Mouse (Mus musculus) hindbrain, embryonic 14.5 days (tissue): ENCODE data around the gene Gstt4. TPM values are rescaled to one million over a fixed set of nuclear protein-coding genes. Genes with fewer than 3 reads are reported as not detected.

Experiments used
- ATAC-seq: fragments of 200-750 bp; cut with Nextera tagmentation; 2 replicates; pipeline ENCODE4 v1.8.0; 2017; ENCODE audit warnings: moderate number of reproducible peaks, mild to moderate bottlenecking, moderate TSS enrichment, moderate library complexity; ENCODE audit not compliant: low FRiP score
- DNase-seq: peaks from one replicate; pipeline ENCODE4 v3.0.0-alpha.2; 2015; ENCODE audit warnings: low spot score
- H3K27ac ChIP-seq: fragments of 300-500 bp; sonication (generic); 2 replicates; pipeline ENCODE4 v1.5.1; 2014; ENCODE audit warnings: mild to moderate bottlenecking, moderate library complexity
- H3K27me3 ChIP-seq: fragments of 300-500 bp; sonication (generic); 2 replicates; pipeline ENCODE4 v1.6.1; 2014; ENCODE audit warnings: mild to moderate bottlenecking, low read length, mixed read lengths; ENCODE audit not compliant: control insufficient read depth, insufficient read depth
- H3K36me3 ChIP-seq: fragments of 300-500 bp; sonication (generic); replicated peaks from 2 replicates; pipeline ENCODE4 v1.6.1; 2014; ENCODE audit not compliant: control insufficient read depth, insufficient read depth
- H3K4me1 ChIP-seq: fragments of 300-500 bp; sonication (generic); replicated peaks from 2 replicates; pipeline ENCODE4 v1.6.1; 2014; ENCODE audit warnings: antibody characterized with exemption, low read length, mixed read lengths; ENCODE audit not compliant: control insufficient read depth, insufficient read depth
- H3K4me2 ChIP-seq: fragments of 300-500 bp; sonication (generic); replicated peaks from 2 replicates; pipeline ENCODE4 v1.6.1; 2014; ENCODE audit warnings: mild to moderate bottlenecking, moderate library complexity
- H3K4me3 ChIP-seq: fragments of 300-500 bp; sonication (generic); replicated peaks from 2 replicates; pipeline ENCODE4 v1.5.1; 2014; ENCODE audit warnings: mild to moderate bottlenecking, low read length
- H3K9ac ChIP-seq: fragments of 300-500 bp; sonication (generic); 2 replicates; pipeline ENCODE4 v1.6.1; 2014
- H3K9me3 ChIP-seq: fragments of 300-500 bp; sonication (generic); 2 replicates; pipeline ENCODE4 v1.6.1; 2016; ENCODE audit warnings: low read length; ENCODE audit not compliant: control insufficient read depth
- WGBS: fragments of 180-500 bp; shearing (Covaris S2); extraction: QIAGEN DNeasy Blood & Tissue Kit; methylation state at CpG from one replicate; pipeline ENCODE4 v1.1.7; 2014; 5-methylcytosine and 5-hydroxymethylcytosine counted together
- polyA plus RNA-seq: library from polyadenylated mRNA; unstranded; fragments of >200 nt; fragmentation: Nextera tagmentation; extraction: Ambion mirVana; gene quantifications from 2 replicates; pipeline ENCODE4 v1.2.1, GENCODE M21; 2014

Gene Gstt4
- polyA plus RNA-seq, 1 experiment from 2014 or later = not detected

- 3% methylated on average over 18 of the region's 18 CpGs for WGBS
- Histone ChIP-seq H3K4me3 (peak within 1 kb of the TSS; percentile 31), H3K27ac (no peak within 1 kb of the TSS), H3K4me2 (peak within 1 kb of the TSS; percentile 56), H3K9me3 (no peaks in the 10 kb centered on the region), H3K4me1 (no peaks in the 10 kb centered on the region; the same call in 1 of the 2 replicates), H3K9ac (peak within 1 kb of the TSS; percentile 47), H3K36me3 (no peaks in the 10 kb centered on the region), H3K27me3 (peaks cover 8% of the 10 kb centered on the region)
- ATAC-seq = 0 out of 2 replicates have a peak, but pooled peaks have one; percentile 11
- peak; percentile 25 for DNase-seq
These were observed 24.1 kb downstream of the Gstt4 start, which contains the start of gene Gstt1 for GRCm38 (mm10) chr10:75798176-75798696. Gstt1 (minus strand) TSS chr10:75798584.

GRCm38 (mm10) chr10:75797619-75798175 is 24.6 kb downstream of the Gstt4 start:
- Histone ChIP-seq H3K27me3 (peaks cover 8% of the 10 kb centered on the region), H3K9me3 (no peaks in the 10 kb centered on the region), H3K4me1 (no peaks in the 10 kb centered on the region; the same call in 1 of the 2 replicates), H3K36me3 (no peaks in the 10 kb centered on the region), H3K4me2 (peak overlapping the region; percentile 56), H3K4me3 (peak overlapping the region; percentile 31), H3K27ac (no peak overlapping the region), H3K9ac (peak overlapping the region; percentile 47)
- WGBS = under 1% methylated on average over 12 of the region's 12 CpGs
- ATAC-seq = peak; percentile 81
- DNase-seq = peak; percentile 31

- Histone ChIP-seq H3K9me3 (no peaks in the 10 kb centered on the region), H3K4me3 (peak overlapping the region; percentile 31), H3K4me2 (peak overlapping the region; percentile 56), H3K27me3 (peaks cover 8% of the 10 kb centered on the region), H3K4me1 (no peaks in the 10 kb centered on the region; the same call in 1 of the 2 replicates), H3K27ac (no peak overlapping the region), H3K9ac (peak overlapping the region; percentile 47), H3K36me3 (no peaks in the 10 kb centered on the region)
- DNase-seq (no peak), ATAC-seq (no peak)
- WGBS = 47% methylated on average over 11 of the region's 11 CpGs
These were observed 25.4 kb downstream of the Gstt4 start for GRCm38 (mm10) chr10:75796731-75797516.

- ATAC-seq (no peak), DNase-seq (no peak)
- Histone ChIP-seq H3K27me3 (peaks cover 8% of the 10 kb centered on the region), H3K4me2 (no peak overlapping the region), H3K9me3 (no peaks in the 10 kb centered on the region), H3K9ac (no peak overlapping the region), H3K27ac (no peak overlapping the region), H3K4me3 (no peak overlapping the region), H3K4me1 (no peaks in the 10 kb centered on the region; the same call in 1 of the 2 replicates), H3K36me3 (no peaks in the 10 kb centered on the region)
- 37% methylated on average over 3 of the region's 3 CpGs for WGBS
These were observed 27.5 kb downstream of the Gstt4 start for GRCm38 (mm10) chr10:75794880-75795279.

GRCm38 (mm10) chr10:75790773-75791172 is 31.6 kb downstream of the Gstt4 start:
- no peak overlapping the region for H3K4me3 ChIP-seq
- no peak for DNase-seq
- no peaks in the 10 kb centered on the region for H3K36me3 ChIP-seq
- no peaks in the 10 kb centered on the region for H3K9me3 ChIP-seq
- H3K27ac ChIP-seq = no peak overlapping the region
- H3K4me2 ChIP-seq = no peak overlapping the region
- H3K9ac ChIP-seq = 0 out of 2 replicates have a peak overlapping the region, but pooled peaks have one; percentile 31
- 21% methylated on average over 7 of the region's 7 CpGs for WGBS
- no peak for ATAC-seq
- no peaks in the 10 kb centered on the region for H3K4me1 ChIP-seq
- no peaks in the 10 kb centered on the region for H3K27me3 ChIP-seq

- no peak for ATAC-seq
- Histone ChIP-seq H3K9ac (no peak overlapping the region), H3K4me3 (no peak overlapping the region), H3K4me1 (no peaks in the 10 kb centered on the region), H3K27ac (no peak overlapping the region), H3K27me3 (no peaks in the 10 kb centered on the region), H3K9me3 (no peaks in the 10 kb centered on the region), H3K36me3 (no peaks in the 10 kb centered on the region), H3K4me2 (no peak overlapping the region)
- no peak for DNase-seq
- 83% methylated on average over 5 of the region's 5 CpGs for WGBS
These were observed 32.5 kb downstream of the Gstt4 start for GRCm38 (mm10) chr10:75789841-75790240.

- 82% methylated on average over 6 of the region's 6 CpGs for WGBS
- Histone ChIP-seq H3K36me3 (no peaks in the 10 kb centered on the region), H3K27me3 (no peaks in the 10 kb centered on the region), H3K27ac (no peak overlapping the region), H3K4me2 (no peak overlapping the region), H3K4me3 (no peak overlapping the region), H3K4me1 (no peaks in the 10 kb centered on the region), H3K9me3 (no peaks in the 10 kb centered on the region), H3K9ac (no peak overlapping the region)
- no peak for ATAC-seq
- DNase-seq = no peak
These were observed 33.1 kb downstream of the Gstt4 start for GRCm38 (mm10) chr10:75789081-75789735.

GRCm38 (mm10) chr10:75788277-75788676 is 34.1 kb downstream of the Gstt4 start:
- Histone ChIP-seq H3K4me1 (no peaks in the 10 kb centered on the region), H3K9me3 (no peaks in the 10 kb centered on the region), H3K4me3 (no peak overlapping the region), H3K27ac (no peak overlapping the region), H3K4me2 (no peak overlapping the region), H3K9ac (no peak overlapping the region), H3K27me3 (no peaks in the 10 kb centered on the region), H3K36me3 (no peaks in the 10 kb centered on the region)
- 93% methylated on average over 8 of the region's 8 CpGs for WGBS
- ATAC-seq (no peak), DNase-seq (no peak)

GRCm38 (mm10) chr10:75785442-75785841 is 36.9 kb downstream of the Gstt4 start:
- Histone ChIP-seq H3K36me3 (no peaks in the 10 kb centered on the region), H3K4me1 (peaks cover 5% of the 10 kb centered on the region; the same call in 1 of the 2 replicates)

More at GRCm38 (mm10) chr10:75785442-75785841, 36.9 kb downstream of the Gstt4 start:
- no peak overlapping the region for H3K27ac ChIP-seq
- peaks cover 23% of the 10 kb centered on the region for H3K27me3 ChIP-seq
- no peak for ATAC-seq
- DNase-seq = no peak
- no peak overlapping the region for H3K4me2 ChIP-seq
- no peak overlapping the region for H3K9ac ChIP-seq
- H3K9me3 ChIP-seq = no peaks in the 10 kb centered on the region
- no peak overlapping the region for H3K4me3 ChIP-seq
- WGBS = 77% methylated on average over 1 of the region's 1 CpGs
